ENCODE assay signal across 8 mouse cellular contexts in the genomic region with DNA sequence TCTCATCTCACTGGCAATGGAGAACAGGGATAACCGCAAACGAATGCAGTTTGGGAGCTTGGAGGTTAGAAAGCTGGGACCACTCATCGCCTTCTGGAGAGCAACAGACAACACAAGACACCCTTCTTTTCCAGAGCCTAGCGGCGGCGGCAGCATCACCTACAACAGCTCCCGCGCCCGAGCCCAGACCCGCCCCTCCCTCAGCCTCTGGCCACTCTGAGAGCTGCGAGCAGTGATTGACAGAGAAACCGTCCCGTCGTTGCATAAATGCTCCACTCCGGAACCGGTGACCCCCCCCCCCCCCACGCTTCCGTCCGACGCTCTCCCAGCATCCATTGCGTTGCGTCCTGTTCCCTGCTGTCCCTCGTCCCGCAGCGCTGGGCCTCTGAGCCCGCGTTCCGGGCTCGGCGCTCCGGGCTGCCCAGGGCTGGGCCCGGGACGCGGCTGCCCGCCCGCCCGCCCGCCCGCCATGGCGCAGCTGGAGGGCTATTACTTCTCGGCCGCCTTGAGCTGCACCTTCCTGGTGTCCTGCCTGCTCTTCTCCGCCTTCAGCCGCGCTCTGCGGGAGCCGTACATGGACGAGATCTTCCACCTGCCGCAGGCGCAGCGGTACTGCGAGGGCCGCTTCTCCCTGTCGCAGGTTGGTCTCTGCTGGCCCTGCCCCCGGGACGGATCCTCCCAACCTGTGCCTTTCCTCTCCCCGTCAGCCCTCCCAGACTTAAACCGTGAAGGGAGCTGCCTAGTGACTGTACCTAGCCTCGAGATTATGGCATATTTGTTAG. TPM values are rescaled to one million over a fixed set of nuclear protein-coding genes. Genes with fewer than 3 reads are reported as not detected.
DNase-seq lines count a peak whose midpoint lies in the region; ATAC-seq and TF ChIP-seq lines count a peak whose summit lies in the region.

Alg10b (plus strand) TSS at position 343 of the 782 bp plus-strand sequence.

- H3K9me3 ChIP-seq in heart, embryonic 10.5 days, result no peaks in the 10 kb centered on the region
- no peaks in the 10 kb centered on the region for H3K9me3 ChIP-seq in kidney, embryonic 16.5 days (ENCODE audit: low read length)

- H3K27ac ChIP-seq in heart, embryonic 10.5 days, result peak within 1 kb of the TSS; percentile 95
- peak within 1 kb of the TSS; percentile 92 for H3K27ac ChIP-seq in kidney, embryonic 16.5 days (ENCODE audit: low read length)
- H3K27ac ChIP-seq in liver, adult 2 months (replicated peaks; ENCODE audit: insufficient read depth, low read depth, low read length), result peak within 1 kb of the TSS; percentile 51

- H3K27me3 ChIP-seq in heart, embryonic 10.5 days (ENCODE audit: insufficient read depth, poor library complexity, severe bottlenecking), result no peaks in the 10 kb centered on the region
- H3K27me3 ChIP-seq in kidney, embryonic 16.5 days (ENCODE audit: insufficient read depth, low read length), result no peaks in the 10 kb centered on the region
- H3K27me3 ChIP-seq in liver, adult 2 months (ENCODE audit: control insufficient read depth, insufficient read depth, low read length), result no peaks in the 10 kb centered on the region
- peaks cover 9% of the 10 kb centered on the region for H3K27me3 ChIP-seq in myocyte (ENCODE audit: control insufficient read depth, insufficient read depth, insufficient read length)
- H3K27me3 ChIP-seq in splenic B cell, adult 2 months (ENCODE audit: control insufficient read depth, insufficient read depth, low read length, poor library complexity, severe bottlenecking), result no peaks in the 10 kb centered on the region

- peak within 1 kb of the TSS; percentile 89 for H3K4me2 ChIP-seq in kidney, embryonic 16.5 days (replicated peaks; ENCODE audit: low read depth, low read length)
- H3K4me2 ChIP-seq in myocyte (ENCODE audit: low read depth), result peak within 1 kb of the TSS; percentile 89

- peaks cover 27% of the 10 kb centered on the region for H3K36me3 ChIP-seq in heart, embryonic 10.5 days
- peaks cover 19% of the 10 kb centered on the region for H3K36me3 ChIP-seq in kidney, embryonic 16.5 days (ENCODE audit: insufficient read depth, low read length)
- peaks cover 20% of the 10 kb centered on the region for H3K36me3 ChIP-seq in liver, adult 2 months (ENCODE audit: control insufficient read depth, insufficient read depth, low read length)
- peaks cover 30% of the 10 kb centered on the region for H3K36me3 ChIP-seq in myocyte (ENCODE audit: control insufficient read depth, insufficient read depth)
- peaks cover 1% of the 10 kb centered on the region; the same call in 1 of the 2 replicates for H3K36me3 ChIP-seq in splenic B cell, adult 2 months (ENCODE audit: control insufficient read depth, insufficient read depth, low read length, poor library complexity, severe bottlenecking)

- H3K9ac ChIP-seq in kidney, embryonic 16.5 days (replicated peaks; ENCODE audit: low read length), result peak within 1 kb of the TSS; percentile 96
- peak within 1 kb of the TSS; percentile 91 for H3K9ac ChIP-seq in liver, adult 2 months (ENCODE audit: low read depth, low read length)

- DNase-seq in B cell, adult 2 months, result peak; percentile 76 to 77
- DNase-seq in brain, adult 2 months (ENCODE audit: low read depth, low spot score), result peak; percentile 98
- peak; percentile 97 for DNase-seq in heart, embryonic 10.5 days (ENCODE audit: low spot score)
- peak; percentile 80 for DNase-seq in liver, adult 2 months (ENCODE audit: extremely low read depth, low read depth, low spot score)
- DNase-seq in splenic B cell, adult 2 months (ENCODE audit: low read depth, low spot score), result peak; percentile 93

- ATAC-seq in erythroblast, adult 5-6 weeks (replicated peaks; ENCODE audit: low FRiP score, poor library complexity, severe bottlenecking), result peak; percentile 98
- peak; percentile 100 for ATAC-seq in kidney, embryonic 16.5 days (ENCODE audit: low FRiP score, low TSS enrichment)

- H3ac ChIP-seq in myocyte (ENCODE audit: control insufficient read depth, insufficient read length), result peak within 1 kb of the TSS; percentile 53

- TF ChIP-seq CTCF in liver, adult 2 months (IDR thresholded peaks at IDR 0.05; ENCODE audit: low read depth, low read length), result peak; percentile 22; the same call in 1 of the 2 replicates

- peak; percentile 49 for TF ChIP-seq POLR2A in liver, adult 2 months (IDR thresholded peaks at IDR 0.05; ENCODE audit: extremely low read depth, insufficient read depth, low read length)
- peak; percentile 81 for TF ChIP-seq POLR2A in myocyte (IDR thresholded peaks at IDR 0.05; ENCODE audit: insufficient read length, low read depth)

- H3K4me3 ChIP-seq in heart, embryonic 10.5 days, result peak within 1 kb of the TSS; percentile 90
- peak within 1 kb of the TSS; percentile 91 for H3K4me3 ChIP-seq in kidney, embryonic 16.5 days (ENCODE audit: low read length)
- peak within 1 kb of the TSS; percentile 93 for H3K4me3 ChIP-seq in liver, adult 2 months (ENCODE audit: insufficient read depth, low read depth, low read length)
- H3K4me3 ChIP-seq in myocyte, result peak within 1 kb of the TSS; percentile 74

- peaks cover 3% of the 10 kb centered on the region; the same call in 1 of the 2 replicates for H3K79me2 ChIP-seq in liver, adult 2 months (ENCODE audit: control insufficient read depth, insufficient read depth, low read length)
- peaks cover 19% of the 10 kb centered on the region for H3K79me2 ChIP-seq in myocyte (ENCODE audit: control insufficient read depth, insufficient read depth)

- peaks cover 9% of the 10 kb centered on the region; the same call in 1 of the 2 replicates for H3K4me1 ChIP-seq in heart, embryonic 10.5 days
- peaks cover 14% of the 10 kb centered on the region for H3K4me1 ChIP-seq in kidney, embryonic 16.5 days (ENCODE audit: insufficient read depth, low read length)
- peaks cover 5% of the 10 kb centered on the region; the same call in 1 of the 2 replicates for H3K4me1 ChIP-seq in liver, adult 2 months (ENCODE audit: control insufficient read depth, insufficient read depth, low read length)

- under 1% methylated on average over 52 of the region's 59 CpGs for WGBS in heart, embryonic 10.5 days
- 0% methylated on average over 57 of the region's 59 CpGs for WGBS in kidney, embryonic 16.5 days
- WGBS in liver, adult 2 months, result 1% methylated on average over 58 of the region's 59 CpGs

TF ChIP-seq in myocyte, 11 proteins besides CTCF, POLR2A, EP300 and RAD21:
- TF ChIP-seq REST (IDR thresholded peaks at IDR 0.05; ENCODE audit: insufficient read depth, insufficient read length), result peak; percentile 49
- TF ChIP-seq USF1 (IDR thresholded peaks at IDR 0.05; ENCODE audit: low read depth), result no peak
- peak in 1 of 3 experiments; percentile 51 for TF ChIP-seq MYOD1 (IDR thresholded peaks at IDR 0.05; ENCODE audit: control insufficient read depth in 1 of 3, insufficient read length in 2 of 3, low read depth in 2 of 3)
- TF ChIP-seq SRF (IDR thresholded peaks at IDR 0.05; ENCODE audit: control insufficient read depth, insufficient read length, low read depth), result peak; percentile 36
- peak; percentile 93 for TF ChIP-seq E2F4 (IDR thresholded peaks at IDR 0.05; ENCODE audit: insufficient read depth)
- no peak for TF ChIP-seq CEBPB (IDR thresholded peaks at IDR 0.05; ENCODE audit: insufficient read depth, poor library complexity, severe bottlenecking)
- TF ChIP-seq MAX (IDR thresholded peaks at IDR 0.05; ENCODE audit: low read depth), result no peak
- TF ChIP-seq POLR2AphosphoS2 (IDR thresholded peaks at IDR 0.05; ENCODE audit: insufficient read length, low read depth), result peak; percentile 83
- TF ChIP-seq TCF12 (IDR thresholded peaks at IDR 0.05; ENCODE audit: insufficient read depth, poor library complexity, severe bottlenecking), result no peak
- no peak for TF ChIP-seq TCF3 (IDR thresholded peaks at IDR 0.05; ENCODE audit: insufficient read length, low read depth)
- TF ChIP-seq MYOG (IDR thresholded peaks at IDR 0.05; ENCODE audit: control insufficient read depth in 1 of 3, insufficient read depth in 1 of 3, insufficient read length in 2 of 3, low read depth in 2 of 3), result peak in 1 of 3 experiments; percentile 8

RNA-seq across cellular contexts. Expression of gene Alg10b, which starts in this region (rescaled TPM):
- 8.1 and 11.3 TPM in 2 replicates for total RNA-seq in erythroblast, adult 5-6 weeks (2015; ENCODE audit: low replicate concordance)
- total RNA-seq in erythroblast, adult 5-6 weeks (2017; ENCODE audit: low replicate concordance), result 6.0 and 6.7 TPM in 2 replicates
- 22.2 and 23.0 TPM in 2 replicates for polyA plus RNA-seq in heart, embryonic 10.5 days (2016; fragmentation: Nextera tagmentation; extraction: Ambion mirVana)
- polyA plus RNA-seq in kidney, embryonic 16.5 days (2015; fragmentation: Nextera tagmentation; extraction: Ambion mirVana), result 37.0 and 41.0 TPM in 2 replicates
- total RNA-seq in liver, adult 2 months (2014; rRNA removed), result 15.2 and 20.3 TPM in 2 replicates
- polyA plus RNA-seq in liver, adult 2 months (2012; rRNA removed), result 8.1 and 8.9 TPM in 2 replicates
- 13.1 TPM for polyA plus RNA-seq in myocyte (2012; fragmentation: generic; extraction: Trizol)

Comparison
In these comparisons a context has a peak if more than half of its experiments do, and no peak if none do; other contexts are left out.
1. Peak in every context shown above with its lines: DNase-seq, ATAC-seq, H3K4me3 ChIP-seq and H3K27ac ChIP-seq.